Mouse (Mus musculus): ENCODE results near the gene Lhx1.

DNA sequence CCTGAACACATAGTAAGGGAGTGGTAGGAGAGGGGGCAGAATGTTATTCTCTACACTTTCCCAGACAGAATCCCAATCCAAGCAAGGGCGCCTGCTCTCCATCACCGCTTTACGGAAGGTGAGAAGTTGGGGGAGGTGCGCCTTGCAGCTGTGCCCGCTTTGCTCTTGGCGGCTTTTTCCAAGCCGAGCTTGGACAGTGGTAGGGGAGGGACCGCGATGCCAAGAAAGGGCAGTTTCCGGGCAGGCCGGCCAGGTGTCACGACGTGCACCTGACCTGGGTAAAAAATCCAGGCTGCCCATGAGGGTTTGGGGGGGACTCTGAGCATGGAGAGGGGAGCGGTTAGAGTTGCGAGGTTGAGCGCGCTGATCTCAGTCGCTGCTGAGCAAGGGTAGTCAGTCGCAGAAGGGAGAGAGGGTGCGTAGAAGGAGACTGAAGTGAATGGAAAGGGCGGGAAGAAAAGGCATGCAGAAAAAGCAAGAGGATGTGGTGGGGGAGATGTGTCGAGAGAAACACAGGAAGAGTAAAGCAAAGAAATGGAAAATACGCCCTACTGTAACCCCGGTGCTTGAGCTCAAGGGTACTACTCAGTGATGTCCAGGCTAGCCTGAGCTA lies 3.9 kb upstream of the Lhx1 start:
- TF ChIP-seq CTCF (IDR thresholded peaks at IDR 0.05; ENCODE audit: low read depth) (no peak), EP300 (IDR thresholded peaks at IDR 0.05; ENCODE audit: low read depth) (no peak)
